Mouse (Mus musculus): ENCODE measurements around the gene Nrarp.

Gene Nrarp

GRCm38 (mm10) chr2:25180478-25180903 lies at the start of gene Nrarp:
Gene Nrarp (plus strand): TSS chr2:25180758.
- DNase-seq (ENCODE audit: low read depth), result peak; percentile 98

- DNase-seq (ENCODE audit: low read depth), result no peak
Measured at GRCm38 (mm10) chr2:25131601-25132000, 49.0 kb upstream of the Nrarp start.

- no peak for DNase-seq (ENCODE audit: low read depth)
Measured at GRCm38 (mm10) chr2:25137832-25138231, 42.7 kb upstream of the Nrarp start.

DNA sequence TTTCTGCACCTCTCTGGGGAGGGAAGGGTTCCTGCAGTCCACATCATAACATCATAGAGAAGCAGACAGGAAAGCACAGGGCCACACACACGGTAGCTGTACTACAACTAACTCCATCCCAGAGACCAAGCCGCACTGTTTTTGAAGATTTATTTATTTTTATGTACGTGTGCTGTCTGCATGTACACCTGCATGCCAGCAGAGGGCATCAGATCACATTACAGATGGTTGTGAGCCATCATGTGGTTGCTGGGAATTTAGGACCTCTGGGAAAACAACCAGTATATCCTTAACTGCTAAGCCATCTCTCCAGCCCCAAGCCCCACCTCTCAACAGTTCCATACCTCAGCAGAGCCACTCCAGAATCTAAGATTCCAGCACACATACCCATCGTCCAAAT lies 39.4 kb upstream of the Nrarp start:
- peak; percentile 34 for DNase-seq (ENCODE audit: low read depth)

- no peak for DNase-seq (ENCODE audit: low read depth)
Measured at GRCm38 (mm10) chr2:25141921-25142320, 38.6 kb upstream of the Nrarp start.

GRCm38 (mm10) chr2:25145346-25145745 lies 35.2 kb upstream of the Nrarp start:
- DNase-seq (ENCODE audit: low read depth), result no peak

GRCm38 (mm10) chr2:25147398-25147797 lies 33.2 kb upstream of the Nrarp start:
- no peak for DNase-seq (ENCODE audit: low read depth)

GRCm38 (mm10) chr2:25147892-25148291 lies 32.7 kb upstream of the Nrarp start:
- no peak for DNase-seq (ENCODE audit: low read depth)

GRCm38 (mm10) chr2:25149643-25150042 lies 30.9 kb upstream of the Nrarp start:
- no peak for DNase-seq (ENCODE audit: low read depth)

GRCm38 (mm10) chr2:25151280-25151956 lies 29.1 kb upstream of the Nrarp start:
- no peak for DNase-seq (ENCODE audit: low read depth)

GRCm38 (mm10) chr2:25156177-25156576 lies 24.4 kb upstream of the Nrarp start:
- no peak for DNase-seq (ENCODE audit: low read depth)

GRCm38 (mm10) chr2:25156990-25157389 lies 23.6 kb upstream of the Nrarp start:
- peak; percentile 68 for DNase-seq (ENCODE audit: low read depth)

DNA sequence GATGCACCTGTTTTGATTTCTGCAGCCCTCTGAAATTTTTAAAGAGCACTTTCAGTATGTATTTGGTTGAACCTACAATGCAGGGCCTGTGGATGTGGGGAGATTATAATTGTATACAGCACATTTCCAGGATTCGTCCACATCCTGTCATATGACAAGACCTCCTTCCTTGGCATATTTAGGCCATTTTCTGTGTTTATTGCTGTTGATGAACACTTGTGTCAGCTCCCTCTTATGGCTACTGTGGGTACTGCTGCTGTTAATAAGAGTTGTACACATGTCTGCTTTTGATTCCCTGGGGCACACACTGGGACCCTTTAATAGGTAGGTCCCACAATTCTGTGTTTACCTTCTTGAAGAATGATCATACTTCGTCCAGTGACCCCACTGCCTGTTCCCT lies 22.9 kb upstream of the Nrarp start:
- DNase-seq (ENCODE audit: low read depth), result peak; percentile 88

DNA sequence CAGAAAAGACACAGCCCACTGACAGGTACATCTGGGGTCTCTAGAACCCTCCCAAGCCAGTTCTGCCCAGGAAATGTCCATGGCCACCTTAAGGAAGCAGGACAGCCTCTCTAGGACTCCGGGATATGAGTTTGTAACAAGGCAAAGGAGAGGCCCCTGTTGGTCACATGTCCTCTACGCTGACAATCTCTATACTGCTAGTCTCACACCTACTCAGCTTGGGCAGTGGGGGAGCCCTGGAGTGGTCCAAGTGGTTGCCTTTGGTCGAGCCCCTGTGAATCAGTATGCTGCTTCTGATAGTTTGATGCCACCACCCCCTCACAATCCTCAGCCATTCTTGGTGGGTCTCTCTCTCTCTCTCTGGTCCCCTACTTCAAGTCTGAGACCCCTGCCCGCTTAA lies 13.1 kb upstream of the Nrarp start:
- DNase-seq (ENCODE audit: low read depth), result no peak

GRCm38 (mm10) chr2:25167919-25168664 lies 12.5 kb upstream of the Nrarp start:
- no peak for DNase-seq (ENCODE audit: low read depth)

DNA sequence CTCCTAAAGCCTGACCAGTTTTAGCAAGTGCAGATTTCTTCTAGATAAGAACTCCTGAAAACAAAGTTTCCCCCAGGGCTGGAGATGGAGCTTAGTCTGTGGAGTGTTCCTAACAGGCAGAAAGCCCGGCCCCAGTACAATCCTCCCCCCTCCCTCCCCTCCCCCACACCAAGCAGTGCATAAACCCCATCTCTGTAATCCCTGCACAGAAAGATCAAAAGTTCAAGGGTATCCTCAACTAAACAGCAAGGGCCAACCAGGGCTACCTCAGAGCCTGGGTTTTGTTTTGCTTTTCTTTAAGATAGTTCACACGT lies 11.9 kb upstream of the Nrarp start:
- no peak for DNase-seq (ENCODE audit: low read depth)

DNA sequence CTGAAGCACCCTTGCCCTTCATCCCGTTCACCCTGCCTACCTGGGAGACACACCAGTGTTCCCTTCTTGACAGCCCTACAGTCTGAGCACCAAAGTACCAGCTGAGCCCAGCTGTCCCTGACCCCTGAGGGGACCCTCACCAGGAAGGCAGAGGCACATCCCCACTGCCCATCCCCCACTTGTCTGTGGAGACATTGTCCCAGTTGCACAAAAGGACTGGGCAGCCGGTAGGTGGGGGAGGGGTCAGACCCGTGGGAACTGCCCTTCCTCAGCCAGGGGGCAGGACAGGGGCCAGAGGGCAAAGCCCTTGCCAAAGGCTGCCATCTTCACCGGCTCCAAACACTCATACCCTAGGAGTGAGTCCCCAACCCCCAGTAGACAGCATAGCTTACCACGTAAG lies 10.8 kb upstream of the Nrarp start:
- no peak for DNase-seq (ENCODE audit: low read depth)

- peak; percentile 28 for DNase-seq (ENCODE audit: low read depth)
Measured at GRCm38 (mm10) chr2:25170326-25171100, 10.0 kb upstream of the Nrarp start.

DNA sequence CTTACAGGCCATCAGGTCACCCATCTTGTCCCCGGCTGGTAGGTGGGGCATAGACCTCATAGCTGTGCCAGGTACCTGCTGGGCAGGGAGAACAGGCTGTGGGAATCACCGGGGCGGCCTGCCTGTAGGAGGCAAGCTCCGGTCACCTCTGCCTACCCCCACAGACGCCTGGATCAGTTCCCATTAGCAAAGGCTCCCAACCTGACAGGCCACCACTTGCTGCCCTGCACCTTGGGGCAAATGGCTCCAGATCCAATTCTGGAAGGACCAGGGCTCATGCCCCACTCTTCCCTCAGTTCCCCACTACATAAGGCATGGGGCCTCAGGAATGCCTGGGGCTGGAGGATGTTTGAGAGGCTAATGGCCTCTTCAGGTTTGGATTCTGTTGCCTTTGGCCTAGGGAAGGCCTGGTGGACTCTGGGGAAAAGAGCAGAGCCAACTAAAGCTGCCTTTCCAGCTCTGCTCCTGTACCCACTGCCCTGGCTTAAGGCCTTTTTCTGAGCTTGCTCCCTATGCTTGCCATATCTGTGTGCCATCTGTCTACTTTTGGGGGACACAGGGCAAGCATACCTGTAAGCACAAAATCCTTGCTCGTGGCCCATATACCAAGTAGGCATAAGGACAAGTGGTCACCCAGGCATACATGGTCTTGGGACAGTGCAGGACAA lies 9.3 kb upstream of the Nrarp start:
- DNase-seq (ENCODE audit: low read depth), result no peak

DNA sequence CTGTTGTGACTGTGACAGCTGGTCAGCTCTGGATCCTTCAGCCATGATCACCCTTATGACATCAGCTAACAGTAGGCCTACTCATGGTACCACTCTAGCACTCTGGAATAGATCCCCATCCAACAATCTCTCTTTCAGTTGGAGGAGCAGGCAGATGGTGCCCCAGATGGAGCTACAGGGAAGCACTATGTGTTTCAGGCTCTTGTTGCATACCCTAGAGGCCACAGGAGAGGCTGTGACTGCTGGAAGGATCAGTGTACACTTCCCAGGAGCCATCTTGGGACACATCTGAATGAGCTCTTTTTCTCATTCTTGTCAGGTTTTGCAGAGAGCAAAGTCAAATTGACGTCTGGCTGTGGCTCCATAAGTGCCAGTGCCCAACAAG lies 8.8 kb upstream of the Nrarp start:
- no peak for DNase-seq (ENCODE audit: low read depth)

GRCm38 (mm10) chr2:25172629-25173028 lies 7.9 kb upstream of the Nrarp start:
- DNase-seq (ENCODE audit: low read depth), result peak; percentile 79

DNA sequence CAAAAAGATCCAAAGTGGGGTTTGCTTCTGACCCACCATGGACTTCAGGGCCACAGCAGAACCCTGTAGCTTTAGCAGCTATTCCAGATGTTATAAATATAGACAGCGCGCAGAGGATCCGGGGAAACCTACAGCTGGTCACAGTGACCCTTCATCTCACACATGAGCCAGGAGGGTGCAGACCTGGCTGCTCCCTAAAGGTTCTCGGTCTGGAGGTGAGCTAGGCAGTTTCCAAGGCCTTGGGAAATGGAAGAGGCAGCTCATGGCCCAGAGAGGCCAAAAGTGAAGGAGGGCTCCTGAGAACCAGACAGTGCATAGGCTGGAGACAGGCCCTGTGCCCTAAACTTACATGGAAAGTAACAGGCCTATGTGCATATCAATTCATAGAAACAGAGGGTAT lies 6.7 kb upstream of the Nrarp start:
- no peak for DNase-seq (ENCODE audit: low read depth)

Measured in 416B (cell line).